Mouse (Mus musculus) liver, embryonic 18 days (tissue): Measurements from ENCODE around the gene Gm14525. TPM values are rescaled to one million over a fixed set of nuclear protein-coding genes. Genes with fewer than 3 reads are reported as not detected.

Experiments
- polyA plus RNA-seq: library from polyadenylated mRNA; depleted of rRNA; stranded (reverse); fragments of >200 nt; gene quantifications from 2 replicates; pipeline ENCODE4 v1.2.3, GENCODE M21; 2012; rRNA removed

The Gm14525 gene
- not detected in 2 replicates for polyA plus RNA-seq

DNA sequence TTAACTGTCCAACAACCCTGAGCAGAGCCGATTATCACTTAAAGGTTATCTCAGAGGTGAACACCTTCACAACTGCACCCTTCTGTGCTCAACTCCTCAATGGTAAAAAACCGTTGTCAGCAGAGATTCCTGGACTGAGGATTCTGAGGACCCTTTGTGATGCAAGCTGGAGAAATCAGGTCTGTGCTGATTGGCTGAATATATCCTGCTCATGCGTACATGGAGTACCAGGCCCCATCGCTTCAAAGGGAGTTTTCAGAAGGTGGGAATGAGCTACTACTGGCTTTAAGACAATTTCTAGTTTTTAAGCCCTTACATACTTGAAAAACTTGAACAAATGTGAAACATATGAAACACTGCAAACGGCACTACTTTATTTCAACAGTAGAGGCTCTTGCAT is at the start of gene Gm14525:
TSS of gene Gm14525 (minus strand) at position 101 of the 400 bp plus-strand sequence.

Other genes starting within 250 kb of the Gm14525 start
- not detected in 2 replicates for gene Slx, start 157.1 kb downstream of the Gm14525 start, polyA plus RNA-seq
- gene Gm6121, start 233.1 kb upstream of the Gm14525 start, polyA plus RNA-seq, result not detected in 2 replicates